Mouse (Mus musculus): ENCODE results near the gene Prkd1.
"Not testable (repeated sequence)": the region's sequence is repeated elsewhere in the genome, so short reads cannot be mapped to it uniquely, and the experiment has no call there.

Prkd1 gene

GRCm38 (mm10) chr12:50648671-50649541, at the start of gene Prkd1:
Prkd1 (minus strand) TSS chr12:50649098.
- DNase-seq (ENCODE audit: low spot score) = no peak

DNA sequence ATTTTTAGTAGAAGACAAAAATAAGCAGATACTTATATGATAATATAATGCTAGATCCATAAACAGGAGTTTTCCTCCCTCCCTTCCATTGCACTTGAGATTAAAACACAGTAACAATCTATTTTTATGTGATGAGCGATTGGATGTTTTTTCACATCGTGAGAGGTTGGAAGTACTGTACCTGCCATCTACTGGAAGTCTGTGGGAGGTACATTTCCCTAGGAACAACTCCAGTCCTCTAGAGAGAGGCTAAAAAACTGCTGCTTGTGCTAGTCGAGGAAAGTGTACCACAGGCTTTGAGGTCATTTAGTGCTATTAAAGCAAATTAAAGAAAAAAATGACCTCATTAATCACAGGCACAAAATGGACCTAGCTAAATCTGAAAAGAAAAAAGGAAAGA, 48.6 kb upstream of the Prkd1 start:
- DNase-seq (ENCODE audit: low spot score) = peak; percentile 36

GRCm38 (mm10) chr12:50648176-50648670, 675 bp downstream of the Prkd1 start:
- DNase-seq (ENCODE audit: low spot score) = no peak

DNA sequence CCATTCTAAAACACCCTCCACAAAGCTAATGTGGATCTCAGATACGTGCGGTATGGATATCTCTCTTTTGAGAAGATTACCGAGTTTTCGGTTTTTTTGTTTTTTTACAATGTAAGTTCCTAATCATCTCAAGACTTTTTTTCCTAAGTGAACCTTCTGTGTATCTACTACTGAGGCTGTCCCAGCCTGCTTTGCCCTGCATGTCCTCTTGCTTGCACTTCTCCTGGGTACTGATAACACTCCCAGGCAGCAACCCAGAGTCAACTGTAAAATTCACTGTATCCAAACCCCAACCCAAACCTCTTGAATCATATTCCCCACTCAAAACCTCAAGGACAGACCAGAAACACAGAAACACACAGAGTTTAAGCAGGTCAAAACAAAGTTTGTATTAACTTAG, 2.0 kb downstream of the Prkd1 start:
- DNase-seq (ENCODE audit: low spot score) = no peak

- peak; percentile 36 for DNase-seq (ENCODE audit: low spot score)
These were observed 6.2 kb downstream of the Prkd1 start for GRCm38 (mm10) chr12:50642671-50643070.

DNA sequence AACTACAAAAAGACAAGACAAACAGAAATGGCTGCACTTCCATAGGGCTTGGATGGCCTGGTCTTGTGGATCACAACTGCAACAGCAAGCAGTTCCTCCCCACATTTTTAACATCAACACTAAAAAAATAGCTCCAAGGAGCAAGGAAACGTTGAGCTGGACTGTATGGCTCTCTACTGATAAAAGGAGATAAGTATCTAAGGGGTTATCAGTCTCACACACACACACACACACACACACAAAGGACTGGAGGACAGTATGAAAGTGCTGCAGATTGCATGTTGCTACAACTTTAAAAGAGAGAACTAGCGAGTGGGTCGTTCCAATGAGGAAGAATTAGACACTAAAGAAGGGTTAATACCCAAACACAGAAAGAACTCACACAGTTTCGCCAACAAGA, 8.7 kb downstream of the Prkd1 start:
- DNase-seq (ENCODE audit: low spot score) = no peak

- DNase-seq (ENCODE audit: low spot score) = no peak
These were observed 14.5 kb downstream of the Prkd1 start for GRCm38 (mm10) chr12:50634436-50634835.

DNA sequence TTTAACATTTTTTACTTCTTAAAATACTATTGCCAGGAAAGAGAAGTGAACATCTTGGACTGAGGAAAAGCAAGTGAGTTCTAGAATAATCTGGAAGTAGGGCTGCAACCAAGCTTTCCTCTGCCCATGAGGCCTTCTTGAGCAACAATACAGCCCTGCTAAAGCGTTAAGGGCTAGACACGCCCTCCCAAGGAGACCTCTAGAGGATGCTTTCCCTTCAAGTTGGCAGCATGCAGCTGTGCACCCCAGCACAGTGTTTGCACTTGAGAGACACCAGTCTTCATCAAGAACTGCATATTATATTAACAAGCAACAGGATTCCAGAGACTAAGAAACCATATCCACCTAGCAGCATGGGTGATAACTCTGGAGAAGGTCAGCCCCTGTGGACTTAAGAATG, 22.8 kb downstream of the Prkd1 start:
- DNase-seq (ENCODE audit: low spot score) = not testable (repeated sequence)

DNA sequence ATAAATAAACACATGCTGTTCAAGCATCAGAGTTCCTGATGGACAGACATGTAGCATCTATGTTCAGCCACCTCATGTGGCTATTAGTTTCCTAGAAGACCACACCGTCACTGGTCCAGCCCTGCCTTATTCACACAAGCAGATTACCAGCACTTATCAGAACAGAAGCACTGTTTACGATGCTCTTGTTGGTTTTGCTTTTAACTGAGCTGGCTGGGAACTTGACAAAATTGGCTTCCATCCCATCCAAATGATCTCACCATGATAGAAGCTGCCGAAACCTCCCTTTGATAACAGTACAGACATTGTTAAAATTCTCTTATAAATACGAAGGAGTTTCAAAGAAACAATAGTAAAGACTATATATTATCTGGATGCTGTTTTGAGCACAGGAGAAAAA, 24.7 kb downstream of the Prkd1 start:
- no peak for DNase-seq (ENCODE audit: low spot score)

GRCm38 (mm10) chr12:50615852-50616251, 33.0 kb downstream of the Prkd1 start:
- DNase-seq (ENCODE audit: low spot score) = no peak

DNA sequence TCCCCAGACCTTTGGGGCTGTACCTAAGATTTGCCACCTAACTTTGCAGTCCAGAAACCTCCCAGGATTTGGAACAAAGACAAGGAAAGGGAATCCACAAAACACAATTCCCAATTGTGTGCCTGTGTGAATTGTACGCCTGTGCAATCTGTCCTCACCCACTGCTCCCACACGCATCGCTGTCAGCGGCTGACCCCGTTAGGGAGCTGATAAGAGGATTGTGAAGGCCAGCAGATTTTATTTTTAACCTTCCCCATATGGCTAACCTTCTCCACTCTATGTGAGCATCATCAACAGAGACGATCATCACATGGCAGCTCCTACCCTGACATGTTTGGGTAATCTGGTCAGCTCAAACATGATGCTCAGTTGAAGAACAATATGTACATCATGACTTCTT, 34.6 kb downstream of the Prkd1 start:
- DNase-seq (ENCODE audit: low spot score) = no peak

DNA sequence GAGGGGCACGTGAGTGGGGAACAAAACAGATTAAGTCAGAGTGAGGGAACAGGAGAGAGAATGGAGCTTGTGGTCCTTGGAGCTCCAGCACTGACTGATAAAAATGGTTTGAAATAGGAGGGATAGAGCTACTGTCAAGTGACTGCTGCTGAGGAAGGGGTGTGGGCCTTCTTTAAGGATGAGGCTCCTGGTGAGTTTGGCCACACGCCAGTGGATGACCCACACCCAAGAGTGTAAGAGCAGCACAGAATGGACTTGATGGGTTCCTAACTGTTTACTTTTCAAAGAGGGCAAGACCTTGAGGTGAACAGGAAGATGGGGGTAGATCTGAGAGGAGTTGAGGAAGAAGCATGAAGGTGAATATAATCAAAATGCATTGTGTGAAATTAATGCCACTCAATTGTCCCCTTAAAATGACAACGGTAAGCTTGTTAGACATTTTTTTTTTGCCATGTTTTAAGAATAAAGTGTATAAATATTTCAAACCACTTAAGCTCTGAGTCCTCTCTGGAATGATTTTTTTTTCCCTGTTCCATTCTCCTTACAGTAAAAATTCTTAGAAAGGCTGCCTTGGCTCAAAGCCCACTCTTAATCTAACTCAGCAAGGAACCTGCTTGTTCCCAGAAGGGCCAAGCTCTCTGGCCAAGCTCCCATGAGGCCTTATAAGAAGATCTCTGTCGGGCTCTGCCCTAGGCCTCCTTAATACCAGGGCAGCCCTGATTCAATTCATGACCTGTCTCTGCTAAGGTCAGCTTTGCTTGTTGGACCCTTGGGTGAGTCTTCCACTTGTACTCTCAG, 42.0 kb downstream of the Prkd1 start:
- DNase-seq (ENCODE audit: low spot score) = no peak

GRCm38 (mm10) chr12:50599370-50599769, 49.5 kb downstream of the Prkd1 start:
- DNase-seq (ENCODE audit: low spot score) = no peak

- peak; percentile 39 for DNase-seq (ENCODE audit: low spot score)
These were observed 50.6 kb downstream of the Prkd1 start for GRCm38 (mm10) chr12:50598053-50598988.

DNA sequence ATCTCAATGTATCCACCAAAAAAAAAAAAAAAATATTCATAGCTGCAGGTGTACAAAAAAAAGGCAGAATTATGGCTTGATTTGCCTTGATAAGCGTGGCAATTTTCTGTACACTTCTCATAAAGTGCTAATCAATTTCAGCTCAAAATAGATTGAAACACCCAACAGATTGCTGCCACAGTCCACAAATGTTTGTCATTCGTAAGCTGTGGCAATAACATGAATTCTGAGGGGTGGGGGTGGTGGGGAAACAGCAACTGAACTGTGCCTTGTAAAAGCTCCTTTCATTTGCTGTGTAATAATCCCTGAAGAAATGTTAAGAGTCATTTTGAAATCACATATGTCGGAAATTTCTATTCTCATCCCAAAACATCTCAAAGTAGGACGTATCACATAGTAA, 51.4 kb downstream of the Prkd1 start:
- no peak for DNase-seq (ENCODE audit: low spot score)

DNA sequence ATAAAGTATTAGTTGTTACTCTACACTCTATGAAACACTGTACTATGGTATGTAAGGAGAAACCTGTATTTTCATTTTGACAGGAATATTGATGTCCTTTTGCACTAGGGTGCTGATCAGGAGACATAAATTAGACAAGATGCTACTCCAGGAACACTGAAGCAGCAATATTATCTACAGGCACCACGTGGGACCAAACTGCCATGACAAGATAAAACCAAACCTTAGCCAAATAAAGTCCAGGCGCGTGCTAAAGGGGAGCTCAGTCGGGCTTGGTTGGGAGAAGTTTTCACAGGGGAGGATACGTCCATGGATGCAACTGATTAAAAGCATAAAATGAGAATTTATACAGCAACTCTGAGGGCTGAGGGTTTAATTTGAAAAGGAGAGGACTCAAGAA, 53.1 kb downstream of the Prkd1 start:
- no peak for DNase-seq (ENCODE audit: low spot score)

DNA sequence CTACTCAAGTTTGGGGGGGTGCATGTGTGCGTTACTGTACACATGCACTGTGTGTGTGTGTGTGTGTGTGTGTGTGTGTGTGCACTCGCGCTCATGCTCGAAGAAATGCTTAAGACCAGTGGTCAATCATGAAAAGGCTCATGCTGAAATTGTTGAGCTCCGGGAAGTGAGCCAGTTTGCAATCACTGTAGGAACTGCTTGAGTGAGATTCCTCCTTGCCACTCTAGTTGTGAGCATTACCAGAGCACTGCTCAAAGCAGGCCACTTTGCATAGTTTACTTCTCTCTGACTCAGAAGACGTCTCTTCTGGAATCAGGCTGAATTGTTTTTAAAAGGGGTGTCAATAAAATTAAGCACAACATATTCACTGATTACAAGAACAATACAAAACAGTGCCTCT, 54.4 kb downstream of the Prkd1 start:
- no peak for DNase-seq (ENCODE audit: low spot score)

DNA sequence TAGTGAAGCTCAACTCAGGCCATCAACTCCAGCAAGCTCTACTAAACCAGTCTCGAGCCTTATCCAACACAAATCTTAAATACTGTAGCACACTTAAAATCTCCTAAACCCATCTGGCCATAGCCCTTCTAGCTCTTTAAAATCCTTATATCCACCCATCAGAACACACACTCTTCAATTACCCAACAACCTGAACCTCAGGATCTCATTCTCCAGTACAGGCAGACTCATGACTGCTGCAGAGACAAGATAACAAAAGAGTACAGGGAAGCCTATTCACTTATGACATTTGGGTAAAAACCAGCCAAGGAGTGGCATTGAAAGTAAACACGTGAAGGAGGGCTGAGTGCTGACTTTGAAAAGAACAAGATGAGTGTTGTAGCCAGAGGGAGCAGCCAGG, 55.4 kb downstream of the Prkd1 start:
- no peak for DNase-seq (ENCODE audit: low spot score)

GRCm38 (mm10) chr12:50588137-50588761, 60.6 kb downstream of the Prkd1 start:
- no peak for DNase-seq (ENCODE audit: low spot score)

DNA sequence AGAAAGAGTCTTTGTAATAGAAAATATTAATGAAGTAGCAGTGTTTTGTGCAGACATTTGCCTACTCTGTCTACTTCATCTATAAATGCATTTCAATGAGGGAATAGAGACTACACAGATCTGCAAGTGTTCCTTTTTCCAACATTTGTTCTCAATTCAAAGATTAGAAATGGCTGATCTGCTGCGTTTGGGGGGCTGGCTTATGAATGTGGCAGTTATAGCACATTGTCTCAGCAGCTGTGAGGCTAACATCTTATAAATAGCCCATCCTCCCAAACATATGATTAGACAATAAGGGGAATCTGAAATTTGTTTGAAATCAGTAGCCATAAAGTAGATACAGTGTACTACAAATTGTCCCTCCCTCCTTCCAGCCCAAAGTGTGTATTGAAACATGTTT, 83.7 kb downstream of the Prkd1 start:
- DNase-seq (ENCODE audit: low spot score) = no peak

DNA sequence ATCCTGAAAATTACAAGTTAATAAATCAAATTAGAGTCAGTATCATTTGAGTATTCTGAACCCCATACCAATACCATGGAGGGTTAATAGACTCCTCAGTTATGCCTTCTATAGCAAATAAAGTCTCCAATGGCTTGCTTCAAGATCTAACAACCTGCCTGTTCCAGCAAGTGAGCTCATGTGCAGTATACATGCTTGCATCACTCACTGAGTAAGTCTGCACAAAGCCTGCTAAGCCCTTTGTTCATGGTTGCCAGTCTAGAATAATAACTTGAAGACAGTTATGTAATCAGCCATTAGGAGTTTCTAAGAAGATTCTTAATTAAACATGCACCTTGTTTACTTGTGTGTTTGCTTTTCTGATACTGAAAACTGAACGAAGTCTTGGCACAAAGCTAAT, 88.4 kb downstream of the Prkd1 start:
- no peak for DNase-seq (ENCODE audit: low spot score)

GRCm38 (mm10) chr12:50558231-50558630, 90.7 kb downstream of the Prkd1 start:
- DNase-seq (ENCODE audit: low spot score) = no peak

Data from layer of hippocampus, adult 9-10 months (tissue).